Mouse (Mus musculus) forebrain, embryonic 16.5 days (tissue): Measurements from ENCODE around the gene Zfp575. TPM values are rescaled to one million over a fixed set of nuclear protein-coding genes. Genes with fewer than 3 reads are reported as not detected.
A peak's percentile ranks its signal among the peaks of the same experiment; 100 is the strongest.

ENCODE experiments used
- ATAC-seq: fragments of 200-750 bp; cut with Nextera tagmentation; 2 replicates; pipeline ENCODE4 v1.8.0; 2017; ENCODE audit warnings: mild to moderate bottlenecking, moderate library complexity
- H3K27ac ChIP-seq: fragments of 300-500 bp; sonication (generic); 2 replicates; pipeline ENCODE4 v1.5.1; 2014; ENCODE audit warnings: low read length, control low read depth
- H3K27me3 ChIP-seq: fragments of 300-500 bp; sonication (generic); replicated peaks from 2 replicates; pipeline ENCODE4 v1.6.1; 2014; ENCODE audit warnings: low read length; ENCODE audit not compliant: control insufficient read depth, insufficient read depth
- H3K36me3 ChIP-seq: fragments of 300-500 bp; sonication (generic); 2 replicates; pipeline ENCODE4 v1.6.1; 2014; ENCODE audit not compliant: control insufficient read depth, insufficient read depth
- H3K4me1 ChIP-seq: fragments of 300-500 bp; sonication (generic); replicated peaks from 2 replicates; pipeline ENCODE4 v1.6.1; 2014; ENCODE audit warnings: low read length; ENCODE audit not compliant: control insufficient read depth, insufficient read depth
- H3K4me2 ChIP-seq: fragments of 300-500 bp; sonication (generic); 2 replicates; pipeline ENCODE4 v1.6.1; 2014; ENCODE audit warnings: mild to moderate bottlenecking, low read length, control low read depth
- H3K4me3 ChIP-seq: fragments of 300-500 bp; sonication (generic); replicated peaks from 2 replicates; pipeline ENCODE4 v1.5.1; 2014; ENCODE audit warnings: mild to moderate bottlenecking, low read length, control low read depth
- H3K9ac ChIP-seq: fragments of 300-500 bp; sonication (generic); replicated peaks from 2 replicates; pipeline ENCODE4 v1.6.1; 2014; ENCODE audit warnings: low read depth, low read length, control low read depth
- H3K9me3 ChIP-seq: fragments of 300-500 bp; sonication (generic); 2 replicates; pipeline ENCODE4 v1.6.1; 2016; ENCODE audit warnings: low read length; ENCODE audit not compliant: control insufficient read depth
- WGBS: fragments of 180-500 bp; shearing (Covaris S2); extraction: QIAGEN DNeasy Blood & Tissue Kit; methylation state at CpG from one replicate; pipeline ENCODE4 v1.1.7; 2014; 5-methylcytosine and 5-hydroxymethylcytosine counted together
- polyA plus RNA-seq: library from polyadenylated mRNA; unstranded; fragments of >200 nt; fragmentation: Nextera tagmentation; extraction: Ambion mirVana; gene quantifications from 2 replicates; pipeline ENCODE4 v1.2.1, GENCODE M21; 2015

The Zfp575 gene
- polyA plus RNA-seq, 1 experiment from 2014 or later = 11.7 TPM

DNA sequence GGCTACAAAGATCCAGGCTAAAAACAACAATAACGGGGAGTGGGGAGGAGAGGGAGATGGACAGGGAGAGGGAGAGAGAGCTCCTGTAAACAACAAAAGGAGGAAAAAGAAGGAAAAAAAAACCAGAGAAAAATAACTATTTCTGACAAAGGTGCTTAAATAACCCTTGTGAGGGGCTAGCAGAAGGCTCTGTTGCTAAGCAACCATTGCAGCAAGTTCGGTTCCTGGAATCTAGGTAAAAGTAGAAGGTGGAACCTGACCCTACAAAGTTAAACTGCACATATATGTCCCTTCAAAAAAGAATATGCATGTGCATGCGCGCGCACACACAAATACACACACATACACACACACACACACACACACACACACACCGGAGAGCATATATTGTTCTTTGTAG lies 5.3 kb upstream of the Zfp575 start:
- H3K9ac ChIP-seq = no peak overlapping the region
- no peak overlapping the region for H3K27ac ChIP-seq
- no peak overlapping the region for H3K4me2 ChIP-seq
- H3K27me3 ChIP-seq = no peaks in the 10 kb centered on the region
- no peaks in the 10 kb centered on the region for H3K36me3 ChIP-seq
- no peak for ATAC-seq
- peaks cover 16% of the 10 kb centered on the region for H3K4me1 ChIP-seq
- H3K4me3 ChIP-seq = no peak overlapping the region
- 70% methylated on average over 6 of the region's 6 CpGs for WGBS
- H3K9me3 ChIP-seq = no peaks in the 10 kb centered on the region

DNA sequence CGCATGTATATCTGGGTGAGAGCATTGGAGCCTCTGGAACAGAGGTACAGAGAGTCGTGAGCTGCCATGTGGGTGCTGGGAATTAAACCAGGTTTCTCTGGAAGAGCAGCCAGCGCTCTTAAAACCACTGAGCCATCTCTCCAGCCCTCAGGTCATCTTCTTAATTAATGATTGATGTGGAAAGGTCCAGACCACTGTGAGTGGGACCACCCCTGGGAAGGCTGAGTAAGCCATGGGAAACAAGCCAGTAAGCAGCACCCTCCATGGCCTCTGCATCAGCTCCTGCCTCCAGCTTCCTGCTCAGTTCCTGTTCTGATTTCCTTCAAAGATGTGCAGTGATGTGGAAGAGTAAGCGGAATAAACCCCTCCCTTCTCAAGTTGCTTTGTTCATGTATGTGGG lies 4.7 kb upstream of the Zfp575 start:
- H3K27ac ChIP-seq = no peak overlapping the region
- no peaks in the 10 kb centered on the region for H3K36me3 ChIP-seq
- H3K9me3 ChIP-seq = no peaks in the 10 kb centered on the region
- no peak overlapping the region for H3K4me3 ChIP-seq
- H3K4me2 ChIP-seq = no peak overlapping the region
- H3K27me3 ChIP-seq = no peaks in the 10 kb centered on the region
- ATAC-seq = no peak
- H3K9ac ChIP-seq = no peak overlapping the region
- WGBS = 52% methylated on average over 4 of the region's 4 CpGs
- peaks cover 20% of the 10 kb centered on the region for H3K4me1 ChIP-seq

DNA sequence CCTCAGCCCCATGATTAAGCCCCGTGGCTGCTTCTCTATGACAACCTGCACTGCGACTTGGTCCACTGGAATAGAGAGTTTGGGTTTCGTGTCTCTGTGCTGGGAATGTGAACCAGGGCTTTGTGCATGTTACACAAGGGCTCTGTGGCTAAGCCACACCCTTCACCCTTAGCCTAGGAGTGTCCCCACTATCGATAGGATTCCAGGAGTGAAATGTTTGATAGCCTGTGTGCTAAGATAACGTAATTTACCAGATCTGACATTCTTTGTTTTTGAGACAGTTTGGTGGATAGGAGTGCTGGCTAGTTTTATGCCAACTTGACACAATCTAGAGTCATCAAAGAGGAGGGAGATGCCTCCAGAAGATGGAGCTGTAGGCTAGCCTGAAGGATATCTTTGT lies 4.3 kb upstream of the Zfp575 start:
- Histone ChIP-seq H3K9ac (no peak overlapping the region), H3K36me3 (no peaks in the 10 kb centered on the region), H3K27ac (no peak overlapping the region), H3K27me3 (no peaks in the 10 kb centered on the region), H3K4me1 (peaks cover 23% of the 10 kb centered on the region), H3K9me3 (no peaks in the 10 kb centered on the region), H3K4me3 (no peak overlapping the region), H3K4me2 (no peak overlapping the region)
- ATAC-seq = no peak
- 76% methylated on average over 5 of the region's 5 CpGs for WGBS

DNA sequence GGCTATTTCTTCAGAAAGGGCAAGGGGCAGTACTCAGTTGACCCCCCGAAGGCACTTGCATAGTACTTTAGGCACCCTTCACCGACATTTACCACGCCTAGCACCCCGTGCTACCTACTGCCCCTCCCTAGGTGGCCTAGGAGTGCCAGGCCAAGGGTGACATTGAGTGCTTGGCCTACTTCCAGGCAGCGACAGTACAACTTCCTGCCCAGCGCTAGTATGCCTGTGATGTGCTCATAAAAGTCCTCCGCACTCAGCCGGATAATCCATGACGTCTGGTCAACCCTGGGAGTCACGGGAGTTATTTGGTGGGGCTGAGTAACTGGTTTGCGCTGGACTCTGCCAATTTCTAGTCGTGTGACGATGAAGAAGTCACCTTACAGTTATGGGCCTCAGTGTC lies 895 bp upstream of the Zfp575 start:
- Histone ChIP-seq H3K9ac (no peak overlapping the region), H3K4me1 (peaks cover 14% of the 10 kb centered on the region), H3K4me2 (no peak overlapping the region), H3K27me3 (peaks cover 18% of the 10 kb centered on the region), H3K4me3 (no peak overlapping the region), H3K36me3 (no peaks in the 10 kb centered on the region), H3K27ac (no peak overlapping the region), H3K9me3 (no peaks in the 10 kb centered on the region)
- WGBS = 88% methylated on average over 13 of the region's 13 CpGs
- no peak for ATAC-seq

DNA sequence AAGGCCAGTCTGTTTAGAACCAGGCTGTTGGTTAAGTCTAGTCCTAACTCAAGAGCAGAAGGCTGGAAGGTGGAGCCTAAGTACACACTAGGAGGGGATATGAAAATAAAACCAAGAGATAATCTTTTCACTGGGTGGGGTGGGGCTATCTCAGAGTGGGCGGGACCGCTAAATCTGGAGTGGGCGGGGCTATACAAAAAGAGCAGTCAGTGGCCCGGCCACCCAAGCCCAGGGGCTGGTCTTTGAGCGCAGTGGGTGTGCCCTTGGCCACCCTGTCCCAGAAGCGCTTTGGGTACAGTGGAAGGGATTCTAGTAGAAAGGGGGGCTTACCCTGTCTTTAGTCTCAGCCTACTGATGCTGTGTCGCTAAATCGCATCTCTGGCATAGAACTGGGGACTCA lies 613 bp downstream of the Zfp575 start:
- Histone ChIP-seq H3K9me3 (no peaks in the 10 kb centered on the region), H3K27me3 (peaks cover 18% of the 10 kb centered on the region), H3K4me1 (peaks cover 12% of the 10 kb centered on the region), H3K4me2 (peak overlapping the region; percentile 66), H3K27ac (no peak overlapping the region; the same call in 1 of the 2 replicates), H3K4me3 (peak overlapping the region; percentile 64), H3K36me3 (no peaks in the 10 kb centered on the region), H3K9ac (peak overlapping the region; percentile 79)
- WGBS = 4% methylated on average over 8 of the region's 8 CpGs
- peak; percentile 57 for ATAC-seq

DNA sequence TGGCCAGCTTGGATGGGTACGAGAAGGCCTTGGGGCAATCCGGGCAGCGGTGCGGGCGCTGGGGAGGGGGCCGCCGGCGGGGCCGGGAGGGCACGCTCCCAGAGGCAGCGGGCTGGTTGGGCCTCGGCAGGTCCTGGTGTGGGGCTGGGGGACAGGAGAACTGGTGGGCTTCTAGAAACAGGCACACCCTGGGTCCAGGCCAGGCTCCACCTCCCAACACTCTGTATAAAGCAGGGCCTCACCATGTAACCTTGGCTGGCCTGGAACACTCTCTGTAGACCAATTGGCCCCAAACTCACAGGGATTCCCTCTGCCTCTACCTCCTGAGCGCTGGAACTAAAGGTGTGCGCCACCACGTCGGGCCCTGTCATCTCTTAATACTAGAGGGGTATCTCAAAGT lies 1.4 kb downstream of the Zfp575 start:
- ATAC-seq = no peak
- H3K4me2 ChIP-seq = no peak overlapping the region
- H3K4me3 ChIP-seq = no peak overlapping the region
- no peak overlapping the region for H3K9ac ChIP-seq
- H3K9me3 ChIP-seq = no peaks in the 10 kb centered on the region
- 44% methylated on average over 16 of the region's 16 CpGs for WGBS
- H3K4me1 ChIP-seq = peaks cover 12% of the 10 kb centered on the region
- H3K27me3 ChIP-seq = peaks cover 18% of the 10 kb centered on the region
- no peaks in the 10 kb centered on the region for H3K36me3 ChIP-seq
- no peak overlapping the region for H3K27ac ChIP-seq

DNA sequence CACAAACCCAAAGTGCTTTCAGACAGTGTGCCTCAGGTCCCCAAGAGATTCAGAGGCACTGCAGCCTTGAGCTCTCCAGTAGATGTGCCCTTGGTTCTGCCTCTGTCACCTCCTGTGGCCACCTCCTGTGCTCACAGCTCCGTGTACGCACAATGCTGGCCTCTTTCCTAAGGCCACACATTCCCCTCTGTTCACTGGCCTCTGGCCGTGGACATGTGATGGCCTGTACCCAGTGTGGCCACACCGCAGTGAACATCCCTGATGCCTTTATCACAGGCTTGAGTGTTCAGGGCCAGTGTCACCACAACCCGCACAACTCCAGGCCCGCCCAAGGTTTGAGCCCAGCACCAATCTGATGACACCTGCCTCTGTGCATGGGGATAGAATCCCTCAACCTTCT lies 2.6 kb downstream of the Zfp575 start:
- H3K9ac ChIP-seq = no peak overlapping the region
- H3K4me1 ChIP-seq = peaks cover 12% of the 10 kb centered on the region
- H3K36me3 ChIP-seq = no peaks in the 10 kb centered on the region
- no peak for ATAC-seq
- H3K4me3 ChIP-seq = no peak overlapping the region
- H3K4me2 ChIP-seq = no peak overlapping the region
- H3K27ac ChIP-seq = no peak overlapping the region
- 86% methylated on average over 6 of the region's 6 CpGs for WGBS
- H3K27me3 ChIP-seq = peaks cover 18% of the 10 kb centered on the region
- H3K9me3 ChIP-seq = no peaks in the 10 kb centered on the region

DNA sequence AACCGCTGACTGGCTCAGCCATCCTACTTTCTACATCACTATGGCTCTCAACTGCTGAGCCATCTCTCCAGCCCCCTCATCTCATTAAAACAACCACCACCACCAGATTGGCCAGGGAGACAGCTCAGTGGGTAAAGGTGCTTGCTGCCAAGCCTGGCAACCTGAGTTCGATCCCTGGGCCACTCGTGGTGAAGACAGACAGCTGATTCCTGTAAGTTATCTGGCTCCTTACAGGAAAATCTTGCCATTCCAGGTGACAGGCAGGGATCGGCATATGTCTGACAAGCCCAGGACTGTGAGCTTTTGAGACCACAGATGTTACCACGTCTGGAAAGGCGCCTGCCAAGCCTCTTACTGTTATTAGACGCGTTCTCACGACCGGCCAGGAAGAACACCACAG lies 9.6 kb downstream of the Zfp575 start:
- Histone ChIP-seq H3K27me3 (no peaks in the 10 kb centered on the region), H3K4me3 (no peak overlapping the region), H3K9ac (no peak overlapping the region), H3K4me2 (no peak overlapping the region), H3K4me1 (no peaks in the 10 kb centered on the region), H3K27ac (no peak overlapping the region), H3K9me3 (no peaks in the 10 kb centered on the region), H3K36me3 (no peaks in the 10 kb centered on the region)
- no peak for ATAC-seq
- 87% methylated on average over 10 of the region's 10 CpGs for WGBS

DNA sequence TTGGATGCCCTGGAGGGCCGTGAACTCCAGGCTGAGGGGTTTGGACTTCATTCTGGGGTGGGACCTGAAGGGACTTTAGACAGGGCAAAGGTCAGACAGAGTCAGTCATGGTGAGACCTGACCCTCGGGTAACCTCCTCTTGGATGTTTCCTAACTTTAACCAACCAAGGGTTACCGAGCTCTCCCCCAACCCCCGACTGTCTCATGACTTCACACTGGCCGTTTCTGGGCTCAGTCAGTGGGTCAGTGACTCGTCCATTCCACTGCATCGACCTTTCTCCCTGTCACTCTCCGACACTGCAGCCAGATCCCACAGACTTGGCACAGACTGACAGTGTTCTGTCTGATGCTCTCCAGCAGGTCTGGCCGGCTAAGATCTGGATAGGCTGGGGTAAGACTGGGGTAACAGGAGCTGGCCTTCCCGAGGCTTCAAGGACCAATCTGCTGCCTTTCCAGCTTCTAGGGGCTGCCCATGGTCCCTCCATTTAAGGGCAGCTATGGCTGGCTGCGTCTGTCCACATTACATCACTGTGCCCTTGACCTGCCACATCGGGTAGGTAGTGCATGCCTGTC lies 13.1 kb downstream of the Zfp575 start:
- no peak overlapping the region for H3K9ac ChIP-seq
- no peak overlapping the region for H3K4me2 ChIP-seq
- ATAC-seq = no peak
- no peak overlapping the region for H3K27ac ChIP-seq
- H3K4me3 ChIP-seq = no peak overlapping the region
- 67% methylated on average over 12 of the region's 12 CpGs for WGBS
- no peaks in the 10 kb centered on the region for H3K9me3 ChIP-seq
- no peaks in the 10 kb centered on the region for H3K4me1 ChIP-seq
- H3K27me3 ChIP-seq = no peaks in the 10 kb centered on the region
- no peaks in the 10 kb centered on the region; the same call in 1 of the 2 replicates for H3K36me3 ChIP-seq

DNA sequence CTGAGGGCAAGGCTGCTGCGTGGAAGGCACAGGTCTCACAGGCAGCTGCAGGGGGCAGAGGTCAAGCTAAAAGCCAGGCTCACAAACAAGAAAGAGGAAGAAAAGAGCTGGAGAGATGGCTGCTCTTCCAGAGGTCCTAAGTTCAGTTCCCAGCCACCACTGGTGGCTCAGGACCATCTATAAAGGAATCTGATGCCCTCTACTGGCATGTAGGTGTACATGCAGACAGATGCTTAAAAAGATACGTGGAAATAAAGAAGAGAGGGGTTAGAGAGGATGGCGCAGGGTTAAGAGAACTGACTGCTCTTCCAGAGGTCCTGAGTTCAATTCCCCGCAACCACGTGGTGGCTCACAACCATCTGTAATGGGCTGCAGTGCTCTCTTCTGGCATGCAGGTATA lies 15.0 kb downstream of the Zfp575 start:
- 62% methylated on average over 5 of the region's 5 CpGs for WGBS
- ATAC-seq = no peak
- H3K4me2 ChIP-seq = no peak overlapping the region
- H3K36me3 ChIP-seq = peaks cover 9% of the 10 kb centered on the region
- H3K27me3 ChIP-seq = no peaks in the 10 kb centered on the region
- H3K9ac ChIP-seq = no peak overlapping the region
- no peaks in the 10 kb centered on the region for H3K9me3 ChIP-seq
- no peak overlapping the region for H3K27ac ChIP-seq
- no peaks in the 10 kb centered on the region for H3K4me1 ChIP-seq
- H3K4me3 ChIP-seq = no peak overlapping the region
